Mouse (Mus musculus) CH12.LX (cell line): ENCODE data around the gene Csmd2. TPM values are rescaled to one million over a fixed set of nuclear protein-coding genes. Genes with fewer than 3 reads are reported as not detected.

Experiments
- DNase-seq: peaks from one replicate; pipeline ENCODE4 v3.0.0-alpha.2; 2013; ENCODE audit errors: extremely low read depth
- H3K27ac ChIP-seq: 2 replicates; pipeline ENCODE4 v1.5.1; 2012; ENCODE audit warnings: low read depth, mild to moderate bottlenecking, control low read depth, moderate library complexity; ENCODE audit not compliant: insufficient read depth
- H3K27me3 ChIP-seq: replicated peaks from 2 replicates; pipeline ENCODE3; 2012; ENCODE audit warnings: inconsistent platforms
- H3K36me3 ChIP-seq, 2 experiments: replicated peaks in 1 of 2; 2 replicates each; pipeline versions ENCODE3 to v1.6.1; 2012; ENCODE audit warnings: inconsistent platforms in 1 of 2, low read length in 1 of 2, mild to moderate bottlenecking in 1 of 2, mixed read lengths in 1 of 2, moderate library complexity in 1 of 2; ENCODE audit not compliant: control insufficient read depth in 1 of 2, insufficient read depth in 1 of 2
- H3K4me1 ChIP-seq, 2 experiments: 2 replicates each; pipeline ENCODE4 v1.6.1; 2012; ENCODE audit warnings: inconsistent platforms in 1 of 2, moderate library complexity in 1 of 2; ENCODE audit not compliant: insufficient read depth in 2 of 2, control insufficient read depth in 1 of 2
- H3K4me2 ChIP-seq: 2 replicates; pipeline ENCODE4 v1.6.1; 2012; ENCODE audit warnings: low read depth, mild to moderate bottlenecking, control low read depth; ENCODE audit not compliant: poor library complexity, insufficient read depth, severe bottlenecking
- H3K4me3 ChIP-seq, 3 experiments: fragments of 150-350 bp in 1 of 3; sonication (generic) in 1 of 3; replicated peaks in 1 of 3; 2 replicates each; pipeline versions ENCODE3 to v1.5.1; 2011 to 2012; ENCODE audit warnings: low read depth in 2 of 3, low read length in 2 of 3, mild to moderate bottlenecking in 2 of 3, moderate library complexity in 2 of 3, control low read depth in 1 of 3, improper control_type of control experiment in 1 of 3, inconsistent platforms in 1 of 3, mixed read lengths in 1 of 3; ENCODE audit not compliant: poor library complexity in 1 of 3
- H3K79me2 ChIP-seq: replicated peaks from 2 replicates; pipeline ENCODE4 v1.6.1; 2012; ENCODE audit warnings: mild to moderate bottlenecking, moderate library complexity; ENCODE audit not compliant: control insufficient read depth, poor library complexity, insufficient read depth, severe bottlenecking; ENCODE audit errors: extremely low read depth
- H3K9ac ChIP-seq: 2 replicates; pipeline ENCODE4 v1.6.1; 2012; ENCODE audit warnings: low read depth, mild to moderate bottlenecking, control low read depth, moderate library complexity; ENCODE audit not compliant: insufficient read depth
- H3K9me3 ChIP-seq: replicated peaks from 2 replicates; pipeline ENCODE3; 2012; ENCODE audit warnings: low read length, inconsistent platforms, mixed read lengths
- BHLHE40 ChIP-seq: IDR thresholded peaks from 2 replicates; pipeline ENCODE4 v1.6.1; 2011; ENCODE audit warnings: mild to moderate bottlenecking, low read depth, low read length, improper control_type of control experiment
- CHD1 ChIP-seq: IDR thresholded peaks from 2 replicates; pipeline ENCODE4 v1.6.1; 2012; ENCODE audit warnings: low read depth, low read length, improper control_type of control experiment, inconsistent platforms
- CHD2 ChIP-seq: IDR thresholded peaks from 2 replicates; pipeline ENCODE4 v1.6.1; 2011; ENCODE audit warnings: low read length, improper control_type of control experiment
- E2F4 ChIP-seq: IDR thresholded peaks from 2 replicates; pipeline ENCODE4 v1.6.1; 2011; ENCODE audit warnings: low read depth, low read length, improper control_type of control experiment; ENCODE audit not compliant: insufficient replicate concordance
- ELF1 ChIP-seq: IDR thresholded peaks from 2 replicates; pipeline ENCODE4 v1.6.1; 2014; ENCODE audit warnings: low read depth, mild to moderate bottlenecking, inconsistent platforms, low read length, improper control_type of control experiment
- EP300 ChIP-seq: IDR thresholded peaks from 2 replicates; pipeline ENCODE4 v1.6.1; 2011; ENCODE audit warnings: low read length, improper control_type of control experiment
- ETS1 ChIP-seq: conservative IDR thresholded peaks from 2 replicates; pipeline ENCODE4 v1.6.1; 2012; ENCODE audit warnings: low read depth, mild to moderate bottlenecking, inconsistent platforms, low read length, improper control_type of control experiment, moderate library complexity
- GABPA ChIP-seq: IDR thresholded peaks from 2 replicates; pipeline ENCODE4 v1.6.1; 2012; ENCODE audit warnings: low read depth, low read length, improper control_type of control experiment, inconsistent platforms; ENCODE audit not compliant: insufficient replicate concordance
- HCFC1 ChIP-seq: IDR thresholded peaks from 2 replicates; pipeline ENCODE4 v1.6.1; 2012; ENCODE audit warnings: low read depth, mild to moderate bottlenecking, inconsistent platforms, low read length, improper control_type of control experiment
- IRF4 ChIP-seq: IDR thresholded peaks from 2 replicates; pipeline ENCODE4 v1.6.1; 2014; ENCODE audit warnings: low read depth, mild to moderate bottlenecking, inconsistent platforms, low read length, improper control_type of control experiment
- KAT2A ChIP-seq: IDR thresholded peaks from 2 replicates; pipeline ENCODE4 v1.6.1; 2012; ENCODE audit warnings: low read length, improper control_type of control experiment, inconsistent platforms; ENCODE audit not compliant: insufficient replicate concordance
- MAZ ChIP-seq: IDR thresholded peaks from 2 replicates; pipeline ENCODE4 v1.6.1; 2012; ENCODE audit warnings: low read depth, mild to moderate bottlenecking, inconsistent platforms, low read length, improper control_type of control experiment, moderate library complexity
- MXI1 ChIP-seq: IDR thresholded peaks from 2 replicates; pipeline ENCODE4 v1.6.1; 2011; ENCODE audit warnings: mild to moderate bottlenecking, low read depth, low read length, improper control_type of control experiment
- MYC ChIP-seq: IDR thresholded peaks from 2 replicates; pipeline ENCODE4 v1.6.1; 2011; ENCODE audit warnings: low read depth, mild to moderate bottlenecking, improper control_type of control experiment, low read length
- RCOR1 ChIP-seq: conservative IDR thresholded peaks from 2 replicates; pipeline ENCODE4 v1.6.1; 2012; ENCODE audit warnings: low read depth, mild to moderate bottlenecking, inconsistent platforms, low read length, improper control_type of control experiment
- SMC3 ChIP-seq: IDR thresholded peaks from 2 replicates; pipeline ENCODE4 v1.6.1; 2011; ENCODE audit warnings: low read depth, low read length, improper control_type of control experiment
- TCF12 ChIP-seq: IDR thresholded peaks from 2 replicates; pipeline ENCODE4 v1.6.1; 2014; ENCODE audit warnings: low read depth, mild to moderate bottlenecking, inconsistent platforms, low read length, improper control_type of control experiment
- UBTF ChIP-seq: IDR thresholded peaks from 2 replicates; pipeline ENCODE4 v1.6.1; 2012; ENCODE audit warnings: low read depth, mild to moderate bottlenecking, inconsistent platforms, low read length, improper control_type of control experiment, moderate library complexity
- ZKSCAN1 ChIP-seq: IDR thresholded peaks from 2 replicates; pipeline ENCODE4 v1.6.1; 2012; ENCODE audit warnings: low read depth, inconsistent platforms, low read length, improper control_type of control experiment, borderline replicate concordance
- ZMIZ1 ChIP-seq: IDR thresholded peaks from 2 replicates; pipeline ENCODE4 v1.6.1; 2012; ENCODE audit warnings: low read depth, mild to moderate bottlenecking, inconsistent platforms, low read length, improper control_type of control experiment
- ZNF384 ChIP-seq: IDR thresholded peaks from 2 replicates; pipeline ENCODE4 v1.6.1; 2012; ENCODE audit warnings: low read depth, low read length, improper control_type of control experiment, inconsistent platforms
- dilution Hi-C: fragments of 300-500 bp; cut with MboI; formaldehyde crosslinking; loops from 2 replicates; pipeline ENCODE4 v1.14.3; 2020; ENCODE audit warnings: low sequenced_read_pairs; ENCODE audit not compliant: extremely low pct_unique_long_range_greater_than_20kb, extremely low pct_ligation_motif_present
- in situ Hi-C: fragments of 300-500 bp; cut with MboI; formaldehyde crosslinking; loops from 3 replicates; pipeline ENCODE4 v1.14.3; 2019; ENCODE audit warnings: low sequenced_read_pairs, low pct_ligation_motif_present, low pct_unique_long_range_greater_than_20kb, mixed read lengths
- polyA plus RNA-seq: library from polyadenylated mRNA; unstranded; fragments of >175 nt; gene quantifications from 2 replicates; pipeline ENCODE4 v1.2.1, GENCODE M21; 2012; ENCODE audit warnings: low read depth; ENCODE audit not compliant: insufficient read length
- total RNA-seq, 2 experiments: library from RNA; depleted of rRNA; stranded (reverse); fragments of 300-350 nt in 1 of 2; fragments of >200 nt in 1 of 2; gene quantifications; 2 replicates each; pipeline ENCODE4 v1.2.3; 2012 to 2014

Gene Csmd2
- total and polyA plus RNA-seq, 3 experiments: 0.08 to 0.80 TPM; not detected in 1

- peaks cover 86% of the 10 kb centered on the region for H3K9me3 ChIP-seq
- no peak for TF ChIP-seq UBTF
- no peak for TF ChIP-seq IRF4
- TF ChIP-seq ZKSCAN1: no peak
- no peak for TF ChIP-seq ZMIZ1
- TF ChIP-seq KAT2A: no peak
- no peak for TF ChIP-seq MAZ
- TF ChIP-seq, all 38 proteins: peak for 0
- Histone ChIP-seq H3K27me3 (no peaks in the 10 kb centered on the region), H3K4me1 (no peaks in the 10 kb centered on the region), H3K4me2 (no peak overlapping the region), H3K4me3 (no peak overlapping the region), H3K79me2 (no peaks in the 10 kb centered on the region), H3K36me3 (no peaks in the 10 kb centered on the region), H3K27ac (no peak overlapping the region), H3K9ac (no peak overlapping the region)
- dilution Hi-C loops (no loop called here), in situ Hi-C loops (no loop called here)
- DNase-seq: no peak
Observed at GRCm38 (mm10) chr4:127989347-127989995, 1.8 kb downstream of the Csmd2 start.

GRCm38 (mm10) chr4:127999281-127999680 lies 11.6 kb downstream of the Csmd2 start:
- DNase-seq: no peak

GRCm38 (mm10) chr4:128002638-128003101 lies 15.0 kb downstream of the Csmd2 start:
- Histone ChIP-seq H3K4me2 (no peak overlapping the region), H3K4me1 (no peaks in the 10 kb centered on the region), H3K27me3 (no peaks in the 10 kb centered on the region), H3K9ac (no peak overlapping the region), H3K79me2 (no peaks in the 10 kb centered on the region)
- dilution Hi-C loops: no loop called here
- no peak for DNase-seq
- TF ChIP-seq E2F4 (no peak), HCFC1 (no peak)
- TF ChIP-seq, all 38 proteins: peak for 0
- Histone ChIP-seq H3K36me3 (no peaks in the 10 kb centered on the region), H3K9me3 (peaks cover 91% of the 10 kb centered on the region), H3K4me3 (no peak overlapping the region), H3K27ac (no peak overlapping the region)
- in situ Hi-C loops: loop anchor here (25.0 kb wide), 1 partner anchor 535 kb away; no protein-coding TSS in a partner anchor

More at GRCm38 (mm10) chr4:127999281-127999680, 11.6 kb downstream of the Csmd2 start:
- dilution Hi-C loops: no loop called here
- Histone ChIP-seq H3K4me2 (no peak overlapping the region), H3K4me3 (no peak overlapping the region), H3K27me3 (no peaks in the 10 kb centered on the region), H3K9ac (no peak overlapping the region), H3K79me2 (no peaks in the 10 kb centered on the region), H3K36me3 (no peaks in the 10 kb centered on the region), H3K9me3 (peaks cover 87% of the 10 kb centered on the region), H3K27ac (no peak overlapping the region), H3K4me1 (no peaks in the 10 kb centered on the region)
- in situ Hi-C loops: no loop called here
- no peak for TF ChIP-seq ZNF384
- no peak for TF ChIP-seq UBTF
- TF ChIP-seq IRF4: no peak
- TF ChIP-seq ELF1: no peak
- no peak for TF ChIP-seq TCF12
- no peak for TF ChIP-seq E2F4
- TF ChIP-seq ETS1: no peak
- no peak for TF ChIP-seq EP300
- no peak for TF ChIP-seq MAZ
- no peak for TF ChIP-seq CHD1
- TF ChIP-seq GABPA: no peak
- TF ChIP-seq MYC: no peak
- no peak for TF ChIP-seq BHLHE40
- TF ChIP-seq RCOR1: no peak
- no peak for TF ChIP-seq CHD2
- no peak for TF ChIP-seq MXI1
- TF ChIP-seq SMC3: no peak
